Mouse (Mus musculus) lung, adult 2 months (tissue): Measurements from ENCODE around the gene Adnp.

ENCODE experiments used
- CTCF ChIP-seq: fragments of 200-500 bp; IDR thresholded peaks from 2 replicates; pipeline ENCODE4 v1.5.1; 2011; ENCODE audit warnings: mild to moderate bottlenecking, low read length, control low read depth; ENCODE audit not compliant: insufficient read depth
- POLR2A ChIP-seq: fragments of 200-500 bp; IDR thresholded peaks from 2 replicates; pipeline ENCODE4 v1.6.1; 2011; ENCODE audit warnings: low read depth, mild to moderate bottlenecking, control low read depth, low read length, borderline replicate concordance; ENCODE audit errors: extremely low read depth

GRCm38 (mm10) chr2:168167781-168168180 lies 39.1 kb downstream of the Adnp start:
- TF ChIP-seq CTCF (no peak), POLR2A (no peak)
